Mouse (Mus musculus): ENCODE measurements at regions not wholly inside any gene's neighbourhood (a gene's known extent, or its start where the extent isn't known, plus 50 kb on each side); places are given as distances from the start of the nearest gene placed in this dataset.

GRCm38 (mm10) chr8:26724628-26725027 lies 252.5 kb upstream of the Zfp703 start:
- Histone ChIP-seq H3K9ac (no peak overlapping the region), H3K36me3 (no peaks in the 10 kb centered on the region), H3K9me3 (replicated peaks) (no peaks in the 10 kb centered on the region), H3K4me1 (0 out of 2 replicates have a peak, but pooled peaks cover 5% of the 10 kb centered on the region), H3K4me2 (no peak overlapping the region), H3K27ac (no peak overlapping the region), H3K27me3 (no peaks in the 10 kb centered on the region), H3K4me3 (replicated peaks) (no peak overlapping the region)
- WGBS, result 49% methylated on average over 5 of the region's 5 CpGs
- ATAC-seq (replicated peaks; ENCODE audit: low FRiP score), result no peak

DNA sequence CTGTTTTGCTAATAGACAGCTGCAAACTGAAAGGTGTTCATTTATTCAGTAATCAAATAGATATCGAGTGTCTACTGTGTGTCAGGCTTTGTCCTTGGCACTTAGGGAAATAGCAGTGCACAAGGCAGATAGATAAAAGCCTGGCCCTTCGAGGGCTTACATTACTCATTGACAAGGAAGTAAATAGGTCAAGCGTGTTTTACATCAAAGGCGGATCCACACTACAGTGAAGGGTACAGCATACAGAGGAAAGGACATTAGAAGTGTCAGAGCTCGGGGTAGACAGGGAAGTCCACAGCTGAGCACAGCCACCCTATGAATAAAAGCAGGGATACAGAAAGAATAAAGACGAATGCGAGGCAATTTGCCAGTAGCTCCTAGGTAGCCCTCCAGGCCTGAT lies 251.6 kb upstream of the Zfp703 start:
- ATAC-seq (replicated peaks; ENCODE audit: low FRiP score), result no peak
- H3K27ac ChIP-seq, result no peak overlapping the region
- WGBS, result 61% methylated on average over 7 of the region's 7 CpGs

DNA sequence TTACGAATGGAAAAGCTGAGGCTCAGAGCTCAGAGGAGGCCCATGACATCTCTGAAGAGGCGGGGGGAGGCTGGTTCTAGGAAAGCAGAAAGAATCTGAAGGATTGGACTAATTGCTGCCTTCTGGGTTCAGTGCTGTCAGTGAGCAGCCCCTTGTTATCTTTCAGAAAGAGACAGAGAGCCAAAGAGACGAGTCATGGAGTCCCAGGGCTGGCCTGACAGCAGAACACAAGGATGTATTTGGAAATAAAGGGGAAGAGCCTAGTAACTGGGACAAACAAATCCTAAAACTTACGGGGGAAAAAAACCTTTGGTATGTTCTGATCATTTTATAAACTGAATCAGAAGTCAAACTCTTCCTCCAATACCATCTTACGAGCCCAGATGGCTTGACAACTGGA lies 247.8 kb upstream of the Zfp703 start:
- no peak for ATAC-seq (replicated peaks; ENCODE audit: low FRiP score)
- no peaks in the 10 kb centered on the region for H3K9me3 ChIP-seq (replicated peaks)
- 86% methylated on average over 5 of the region's 5 CpGs for WGBS

More for the DNA sequence above, 251.6 kb upstream of the Zfp703 start:
- no peaks in the 10 kb centered on the region for H3K36me3 ChIP-seq
- H3K4me2 ChIP-seq, result no peak overlapping the region
- H3K4me1 ChIP-seq, result 0 out of 2 replicates have a peak, but pooled peaks cover 5% of the 10 kb centered on the region
- no peaks in the 10 kb centered on the region for H3K9me3 ChIP-seq (replicated peaks)
- no peak overlapping the region for H3K9ac ChIP-seq
- no peaks in the 10 kb centered on the region for H3K27me3 ChIP-seq
- H3K4me3 ChIP-seq (replicated peaks), result no peak overlapping the region

DNA sequence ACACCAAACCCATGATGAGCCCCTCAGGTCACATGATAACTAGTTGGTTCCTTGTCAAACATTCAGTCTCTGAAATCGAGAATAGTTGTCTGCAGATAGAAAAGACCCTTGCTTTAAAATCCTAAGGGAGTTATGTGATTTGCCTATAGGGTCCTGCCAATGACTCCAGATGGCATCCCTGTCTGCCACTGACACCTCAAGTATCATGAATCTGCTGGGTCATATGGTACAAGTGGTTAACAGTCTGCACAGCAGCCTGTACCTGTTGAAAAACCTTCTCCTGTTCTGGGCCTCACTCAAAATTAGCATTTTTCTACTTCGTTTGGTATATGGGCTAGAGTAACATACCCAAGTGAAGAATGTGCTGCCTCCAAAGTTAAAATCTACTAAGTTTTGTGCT lies 246.0 kb upstream of the Zfp703 start:
- Histone ChIP-seq H3K4me3 (replicated peaks) (no peak overlapping the region), H3K4me2 (no peak overlapping the region), H3K27me3 (no peaks in the 10 kb centered on the region), H3K9me3 (replicated peaks) (no peaks in the 10 kb centered on the region), H3K36me3 (no peaks in the 10 kb centered on the region), H3K27ac (no peak overlapping the region), H3K9ac (no peak overlapping the region), H3K4me1 (no peaks in the 10 kb centered on the region)
- WGBS, result 85% methylated on average over 2 of the region's 2 CpGs
- no peak for ATAC-seq (replicated peaks; ENCODE audit: low FRiP score)

More for the DNA sequence above, 247.8 kb upstream of the Zfp703 start:
- no peak overlapping the region for H3K27ac ChIP-seq
- no peaks in the 10 kb centered on the region for H3K27me3 ChIP-seq
- 0 out of 2 replicates have a peak, but pooled peaks cover 5% of the 10 kb centered on the region for H3K4me1 ChIP-seq
- no peak overlapping the region for H3K4me2 ChIP-seq
- no peak overlapping the region for H3K4me3 ChIP-seq (replicated peaks)
- H3K36me3 ChIP-seq, result no peaks in the 10 kb centered on the region
- H3K9ac ChIP-seq, result no peak overlapping the region

DNA sequence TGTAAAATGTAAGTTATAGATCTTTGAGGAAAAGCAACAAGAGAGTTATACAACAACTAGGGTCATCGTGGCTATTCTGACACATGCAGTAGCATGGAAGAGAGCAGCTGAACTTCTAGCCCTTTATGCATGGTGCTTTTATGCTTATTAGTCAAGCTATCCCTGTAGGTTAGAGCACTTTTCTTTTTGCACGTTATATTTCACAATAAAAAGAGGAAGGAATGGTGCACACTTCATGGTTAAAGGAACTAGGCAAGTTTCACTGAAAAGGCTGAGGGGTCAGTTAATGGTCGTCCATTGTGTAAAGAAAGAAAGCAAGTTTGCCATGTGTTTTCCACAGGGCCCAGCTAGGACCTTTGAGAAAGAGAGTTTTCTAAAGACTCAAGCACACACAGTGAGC lies 232.7 kb upstream of the Zfp703 start:
- H3K4me1 ChIP-seq, result peaks cover 23% of the 10 kb centered on the region
- no peak overlapping the region for H3K27ac ChIP-seq
- no peak overlapping the region for H3K4me3 ChIP-seq (replicated peaks)
- WGBS, result 84% methylated on average over 3 of the region's 3 CpGs
- no peak for ATAC-seq (replicated peaks; ENCODE audit: low FRiP score)
- peaks cover 32% of the 10 kb centered on the region for H3K27me3 ChIP-seq
- no peaks in the 10 kb centered on the region for H3K9me3 ChIP-seq (replicated peaks)
- H3K4me2 ChIP-seq, result no peak overlapping the region
- H3K9ac ChIP-seq, result no peak overlapping the region
- H3K36me3 ChIP-seq, result no peaks in the 10 kb centered on the region

- H3K4me2 ChIP-seq, result peak overlapping the region; percentile 39
- no peaks in the 10 kb centered on the region for H3K36me3 ChIP-seq
- 68% methylated on average over 3 of the region's 3 CpGs for WGBS
- H3K27ac ChIP-seq, result peak overlapping the region; percentile 39; the same call in 1 of the 2 replicates
- no peak overlapping the region for H3K4me3 ChIP-seq (replicated peaks)
- peaks cover 23% of the 10 kb centered on the region for H3K4me1 ChIP-seq
- H3K27me3 ChIP-seq, result peaks cover 47% of the 10 kb centered on the region
- H3K9ac ChIP-seq, result no peak overlapping the region
- peak; percentile 51; the same call in 1 of the 2 replicates for ATAC-seq (replicated peaks; ENCODE audit: low FRiP score)
- H3K9me3 ChIP-seq (replicated peaks), result no peaks in the 10 kb centered on the region
These were observed 230.3 kb upstream of the Zfp703 start for GRCm38 (mm10) chr8:26746811-26747210.

DNA sequence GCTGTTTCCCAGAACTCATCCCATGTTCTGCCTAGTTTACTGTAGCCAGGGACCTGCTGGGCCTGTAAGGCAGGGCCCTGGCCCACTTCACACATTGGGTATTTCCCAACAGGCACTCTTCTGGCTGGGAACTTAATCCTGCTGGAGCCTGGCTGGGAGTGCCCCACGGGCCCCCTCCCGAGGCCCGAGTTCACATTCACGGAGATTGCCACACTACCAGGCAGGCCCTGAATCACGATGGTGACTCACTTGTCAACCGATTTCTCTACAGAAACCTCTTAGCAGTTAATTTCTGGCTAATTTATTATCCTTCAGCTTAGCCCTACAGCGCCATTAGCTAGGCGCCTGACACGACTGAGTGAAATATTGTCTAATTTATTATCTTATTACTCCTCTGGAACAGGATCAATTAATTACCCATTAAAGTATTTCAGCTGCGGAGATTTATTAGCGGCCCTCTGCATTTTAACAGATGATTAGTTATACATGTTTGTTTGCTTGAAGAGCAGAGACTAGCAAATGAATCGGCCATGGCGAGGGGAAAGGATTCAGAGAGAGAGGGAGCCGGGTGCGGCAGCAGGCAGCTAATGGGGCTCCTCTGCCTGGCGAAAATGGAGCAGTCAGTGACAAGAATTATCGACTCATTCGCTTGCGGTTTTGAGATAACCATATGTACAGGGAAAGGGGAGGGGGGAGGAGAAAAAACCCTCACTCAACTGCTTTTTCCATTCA lies 229.7 kb upstream of the Zfp703 start:
- H3K4me1 ChIP-seq, result peaks cover 23% of the 10 kb centered on the region
- H3K4me3 ChIP-seq (replicated peaks), result no peak overlapping the region
- H3K4me2 ChIP-seq, result peak overlapping the region; percentile 39
- no peaks in the 10 kb centered on the region for H3K9me3 ChIP-seq (replicated peaks)
- H3K27me3 ChIP-seq, result peaks cover 46% of the 10 kb centered on the region
- ATAC-seq (replicated peaks; ENCODE audit: low FRiP score), result peak; percentile 75
- H3K27ac ChIP-seq, result peak overlapping the region; percentile 39; the same call in 1 of the 2 replicates
- no peak overlapping the region for H3K9ac ChIP-seq
- H3K36me3 ChIP-seq, result no peaks in the 10 kb centered on the region
- 18% methylated on average over 19 of the region's 19 CpGs for WGBS

- H3K9me3 ChIP-seq (replicated peaks), result no peaks in the 10 kb centered on the region
- ATAC-seq (replicated peaks; ENCODE audit: low FRiP score), result peak; percentile 31; the same call in 1 of the 2 replicates
- peaks cover 46% of the 10 kb centered on the region for H3K27me3 ChIP-seq
- H3K9ac ChIP-seq, result no peak overlapping the region
- no peak overlapping the region for H3K4me2 ChIP-seq
- H3K4me1 ChIP-seq, result peaks cover 23% of the 10 kb centered on the region
- WGBS, result 35% methylated on average over 14 of the region's 14 CpGs
- H3K36me3 ChIP-seq, result no peaks in the 10 kb centered on the region
- H3K27ac ChIP-seq, result no peak overlapping the region
- no peak overlapping the region for H3K4me3 ChIP-seq (replicated peaks)
These were observed 228.8 kb upstream of the Zfp703 start for GRCm38 (mm10) chr8:26748161-26748971.

GRCm38 (mm10) chr8:26748972-26749291 lies 228.2 kb upstream of the Zfp703 start:
- H3K4me3 ChIP-seq (replicated peaks), result no peak overlapping the region
- ATAC-seq (replicated peaks; ENCODE audit: low FRiP score), result no peak
- H3K36me3 ChIP-seq, result no peaks in the 10 kb centered on the region
- H3K27me3 ChIP-seq, result peaks cover 49% of the 10 kb centered on the region
- peaks cover 23% of the 10 kb centered on the region for H3K4me1 ChIP-seq
- no peak overlapping the region for H3K27ac ChIP-seq
- no peak overlapping the region for H3K4me2 ChIP-seq
- no peaks in the 10 kb centered on the region for H3K9me3 ChIP-seq (replicated peaks)
- H3K9ac ChIP-seq, result no peak overlapping the region
- 75% methylated on average over 1 of the region's 1 CpGs for WGBS

- Histone ChIP-seq H3K4me1 (peaks cover 23% of the 10 kb centered on the region), H3K27ac (no peak overlapping the region), H3K9ac (no peak overlapping the region), H3K27me3 (peaks cover 42% of the 10 kb centered on the region), H3K4me3 (replicated peaks) (no peak overlapping the region), H3K36me3 (no peaks in the 10 kb centered on the region), H3K4me2 (no peak overlapping the region), H3K9me3 (replicated peaks) (no peaks in the 10 kb centered on the region)
- 98% methylated on average over 1 of the region's 1 CpGs for WGBS
- no peak for ATAC-seq (replicated peaks; ENCODE audit: low FRiP score)
These were observed 227.0 kb upstream of the Zfp703 start for GRCm38 (mm10) chr8:26750120-26750519.

DNA sequence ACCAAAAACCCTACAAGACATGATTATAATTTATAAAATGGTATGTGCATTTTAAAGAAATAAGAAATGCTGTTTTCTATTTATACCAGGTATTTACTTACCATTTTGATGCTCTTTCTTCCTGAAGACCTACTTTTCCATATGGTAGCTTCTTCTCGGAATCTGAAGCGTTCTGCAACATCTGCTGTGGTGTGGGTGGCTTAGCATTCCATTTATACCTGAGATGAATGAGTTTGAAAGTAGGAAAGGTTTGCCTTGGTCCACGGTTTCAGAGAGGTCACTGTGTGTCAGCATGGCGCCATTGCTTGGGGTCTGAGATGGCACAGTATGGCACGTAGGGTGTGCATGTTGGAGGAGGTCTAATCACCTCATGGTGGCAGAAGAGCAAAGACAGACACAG lies 225.5 kb upstream of the Zfp703 start:
- Histone ChIP-seq H3K4me3 (replicated peaks) (no peak overlapping the region), H3K4me2 (no peak overlapping the region), H3K27ac (no peak overlapping the region), H3K4me1 (peaks cover 21% of the 10 kb centered on the region), H3K9me3 (replicated peaks) (no peaks in the 10 kb centered on the region), H3K36me3 (no peaks in the 10 kb centered on the region), H3K9ac (no peak overlapping the region), H3K27me3 (peaks cover 35% of the 10 kb centered on the region)
- no peak for ATAC-seq (replicated peaks; ENCODE audit: low FRiP score)
- 92% methylated on average over 5 of the region's 5 CpGs for WGBS

DNA sequence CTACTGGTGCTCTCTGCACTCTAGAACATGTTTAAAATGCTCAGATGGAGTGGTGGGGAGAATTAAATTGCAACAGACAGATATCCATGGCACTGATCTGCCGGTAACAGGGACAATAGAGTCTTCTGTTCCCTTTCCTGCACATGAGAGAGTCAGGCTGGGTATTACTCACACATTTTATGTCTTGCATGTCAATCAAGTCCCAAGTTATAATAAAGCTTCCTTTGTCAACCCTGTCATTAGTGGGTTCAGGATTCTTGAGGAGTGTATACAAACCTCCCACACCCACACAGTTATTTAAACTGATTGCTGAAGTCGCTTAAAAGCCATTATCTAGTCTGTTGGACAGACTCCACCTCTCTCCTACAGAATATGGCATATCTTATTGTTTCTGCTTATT lies 220.7 kb upstream of the Zfp703 start:
- Histone ChIP-seq H3K4me3 (replicated peaks) (no peak overlapping the region), H3K9me3 (replicated peaks) (no peaks in the 10 kb centered on the region), H3K36me3 (no peaks in the 10 kb centered on the region), H3K9ac (no peak overlapping the region), H3K27me3 (peaks cover 23% of the 10 kb centered on the region), H3K27ac (no peak overlapping the region), H3K4me2 (no peak overlapping the region), H3K4me1 (no peaks in the 10 kb centered on the region)
- 66% methylated on average over 2 of the region's 2 CpGs for WGBS
- ATAC-seq (replicated peaks; ENCODE audit: low FRiP score), result no peak

Measured in kidney, embryonic 15.5 days (tissue).